Mouse (Mus musculus): ENCODE measurements around the gene Apbb2. TPM values are rescaled to one million over a fixed set of nuclear protein-coding genes. Genes with fewer than 3 reads are reported as not detected.

Gene Apbb2
- polyA plus RNA-seq, 1 experiment from 2014 or later: 5.9 TPM

- H3K27me3 ChIP-seq (replicated peaks): no peaks in the 10 kb centered on the region
- WGBS (ENCODE audit: insufficient replicate concordance): 11% methylated on average over 8 of the region's 9 CpGs
- no peak for ATAC-seq
- H3K9me3 ChIP-seq (replicated peaks): no peaks in the 10 kb centered on the region
- no peak overlapping the region for H3K4me2 ChIP-seq
- H3K27ac ChIP-seq: no peak overlapping the region
- H3K9ac ChIP-seq: no peak overlapping the region
- no peak overlapping the region for H3K4me3 ChIP-seq
- H3K4me1 ChIP-seq: peaks cover 18% of the 10 kb centered on the region; the same call in 1 of the 2 replicates
- H3K36me3 ChIP-seq: no peaks in the 10 kb centered on the region
Measured at GRCm38 (mm10) chr5:66602287-66602820, 16.2 kb downstream of the Apbb2 start.

GRCm38 (mm10) chr5:66600415-66600814 lies 18.2 kb downstream of the Apbb2 start:
- H3K36me3 ChIP-seq: no peaks in the 10 kb centered on the region
- H3K9ac ChIP-seq: no peak overlapping the region
- H3K4me1 ChIP-seq: peaks cover 18% of the 10 kb centered on the region; the same call in 1 of the 2 replicates
- H3K4me3 ChIP-seq: no peak overlapping the region
- no peak overlapping the region for H3K27ac ChIP-seq
- H3K4me2 ChIP-seq: no peak overlapping the region
- WGBS (ENCODE audit: insufficient replicate concordance): 68% methylated on average over 8 of the region's 8 CpGs
- H3K27me3 ChIP-seq (replicated peaks): no peaks in the 10 kb centered on the region
- no peak for ATAC-seq
- no peaks in the 10 kb centered on the region for H3K9me3 ChIP-seq (replicated peaks)

- Histone ChIP-seq H3K27ac (no peak overlapping the region), H3K4me1 (peaks cover 18% of the 10 kb centered on the region; the same call in 1 of the 2 replicates), H3K4me2 (no peak overlapping the region), H3K4me3 (no peak overlapping the region), H3K9ac (no peak overlapping the region), H3K27me3 (replicated peaks) (no peaks in the 10 kb centered on the region), H3K9me3 (replicated peaks) (no peaks in the 10 kb centered on the region), H3K36me3 (no peaks in the 10 kb centered on the region)
- WGBS (ENCODE audit: insufficient replicate concordance): 49% methylated on average over 9 of the region's 9 CpGs
- ATAC-seq: no peak
Measured at GRCm38 (mm10) chr5:66599888-66600287, 18.7 kb downstream of the Apbb2 start.

- Histone ChIP-seq H3K27me3 (replicated peaks) (no peaks in the 10 kb centered on the region), H3K27ac (no peak overlapping the region), H3K36me3 (no peaks in the 10 kb centered on the region), H3K4me1 (0 out of 2 replicates have a peak, but pooled peaks cover 4% of the 10 kb centered on the region), H3K9ac (no peak overlapping the region), H3K9me3 (replicated peaks) (no peaks in the 10 kb centered on the region), H3K4me2 (no peak overlapping the region), H3K4me3 (no peak overlapping the region)
- WGBS (ENCODE audit: insufficient replicate concordance): 56% methylated on average over 3 of the region's 3 CpGs
- no peak for ATAC-seq
Measured at GRCm38 (mm10) chr5:66596296-66596695, 22.3 kb downstream of the Apbb2 start.

GRCm38 (mm10) chr5:66594881-66595280 lies 23.7 kb downstream of the Apbb2 start:
- 77% methylated on average over 14 of the region's 14 CpGs for WGBS (ENCODE audit: insufficient replicate concordance)
- no peaks in the 10 kb centered on the region for H3K9me3 ChIP-seq (replicated peaks)
- no peak overlapping the region for H3K9ac ChIP-seq
- no peak for ATAC-seq
- H3K27me3 ChIP-seq (replicated peaks): no peaks in the 10 kb centered on the region
- H3K4me2 ChIP-seq: no peak overlapping the region
- no peaks in the 10 kb centered on the region for H3K4me1 ChIP-seq
- H3K4me3 ChIP-seq: no peak overlapping the region
- H3K27ac ChIP-seq: no peak overlapping the region
- H3K36me3 ChIP-seq: no peaks in the 10 kb centered on the region

- ATAC-seq: no peak
- Histone ChIP-seq H3K9me3 (replicated peaks) (0 out of 2 replicates have a peak, but pooled peaks cover 3% of the 10 kb centered on the region), H3K4me2 (no peak overlapping the region), H3K4me1 (no peaks in the 10 kb centered on the region), H3K36me3 (no peaks in the 10 kb centered on the region), H3K27ac (no peak overlapping the region), H3K9ac (no peak overlapping the region), H3K27me3 (replicated peaks) (no peaks in the 10 kb centered on the region), H3K4me3 (no peak overlapping the region)
- 79% methylated on average over 6 of the region's 6 CpGs for WGBS (ENCODE audit: insufficient replicate concordance)
Measured at GRCm38 (mm10) chr5:66586236-66586745, 32.3 kb downstream of the Apbb2 start.

GRCm38 (mm10) chr5:66583019-66583406 lies 35.6 kb downstream of the Apbb2 start:
- ATAC-seq: no peak
- Histone ChIP-seq H3K4me3 (no peak overlapping the region), H3K4me1 (no peaks in the 10 kb centered on the region), H3K27ac (no peak overlapping the region), H3K36me3 (no peaks in the 10 kb centered on the region), H3K4me2 (no peak overlapping the region), H3K9me3 (replicated peaks) (no peaks in the 10 kb centered on the region), H3K27me3 (replicated peaks) (no peaks in the 10 kb centered on the region), H3K9ac (no peak overlapping the region)
- WGBS (ENCODE audit: insufficient replicate concordance): 48% methylated on average over 4 of the region's 4 CpGs

GRCm38 (mm10) chr5:66582281-66583018 lies 36.1 kb downstream of the Apbb2 start:
- Histone ChIP-seq H3K4me2 (no peak overlapping the region), H3K27me3 (replicated peaks) (no peaks in the 10 kb centered on the region), H3K9me3 (replicated peaks) (no peaks in the 10 kb centered on the region), H3K27ac (no peak overlapping the region), H3K36me3 (no peaks in the 10 kb centered on the region), H3K4me1 (no peaks in the 10 kb centered on the region), H3K9ac (no peak overlapping the region), H3K4me3 (no peak overlapping the region)
- no peak for ATAC-seq
- WGBS (ENCODE audit: insufficient replicate concordance): 74% methylated on average over 17 of the region's 17 CpGs

GRCm38 (mm10) chr5:66579066-66579465 lies 39.5 kb downstream of the Apbb2 start:
- no peak overlapping the region for H3K9ac ChIP-seq
- H3K4me1 ChIP-seq: peaks cover 6% of the 10 kb centered on the region; the same call in 1 of the 2 replicates
- no peak for ATAC-seq
- 60% methylated on average over 4 of the region's 4 CpGs for WGBS (ENCODE audit: insufficient replicate concordance)
- H3K4me2 ChIP-seq: no peak overlapping the region
- no peaks in the 10 kb centered on the region for H3K27me3 ChIP-seq (replicated peaks)
- no peak overlapping the region for H3K27ac ChIP-seq
- no peaks in the 10 kb centered on the region for H3K36me3 ChIP-seq
- no peaks in the 10 kb centered on the region for H3K9me3 ChIP-seq (replicated peaks)
- H3K4me3 ChIP-seq: no peak overlapping the region

- WGBS (ENCODE audit: insufficient replicate concordance): 66% methylated on average over 9 of the region's 9 CpGs
- 0 out of 2 replicates have a peak, but pooled peaks cover 3% of the 10 kb centered on the region for H3K27me3 ChIP-seq (replicated peaks)
- no peaks in the 10 kb centered on the region for H3K9me3 ChIP-seq (replicated peaks)
- H3K9ac ChIP-seq: no peak overlapping the region
- no peak overlapping the region for H3K27ac ChIP-seq
- H3K36me3 ChIP-seq: no peaks in the 10 kb centered on the region
- H3K4me2 ChIP-seq: no peak overlapping the region
- no peak for ATAC-seq
- peaks cover 6% of the 10 kb centered on the region; the same call in 1 of the 2 replicates for H3K4me1 ChIP-seq
- H3K4me3 ChIP-seq: no peak overlapping the region
Measured at GRCm38 (mm10) chr5:66576299-66576698, 42.3 kb downstream of the Apbb2 start.

GRCm38 (mm10) chr5:66575148-66575547 lies 43.4 kb downstream of the Apbb2 start:
- Histone ChIP-seq H3K9ac (no peak overlapping the region), H3K9me3 (replicated peaks) (no peaks in the 10 kb centered on the region), H3K4me2 (no peak overlapping the region), H3K27me3 (replicated peaks) (0 out of 2 replicates have a peak, but pooled peaks cover 3% of the 10 kb centered on the region), H3K36me3 (no peaks in the 10 kb centered on the region), H3K4me1 (peaks cover 6% of the 10 kb centered on the region; the same call in 1 of the 2 replicates), H3K27ac (no peak overlapping the region), H3K4me3 (no peak overlapping the region)
- WGBS (ENCODE audit: insufficient replicate concordance): 72% methylated on average over 13 of the region's 13 CpGs
- ATAC-seq: no peak

GRCm38 (mm10) chr5:66573266-66573665 lies 45.3 kb downstream of the Apbb2 start:
- H3K27me3 ChIP-seq (replicated peaks): 0 out of 2 replicates have a peak, but pooled peaks cover 3% of the 10 kb centered on the region
- no peak for ATAC-seq

More at GRCm38 (mm10) chr5:66573266-66573665, 45.3 kb downstream of the Apbb2 start:
- Histone ChIP-seq H3K4me1 (peaks cover 9% of the 10 kb centered on the region; the same call in 1 of the 2 replicates), H3K9ac (no peak overlapping the region), H3K36me3 (no peaks in the 10 kb centered on the region), H3K27ac (no peak overlapping the region), H3K4me3 (no peak overlapping the region), H3K9me3 (replicated peaks) (no peaks in the 10 kb centered on the region), H3K4me2 (no peak overlapping the region)
- 58% methylated on average over 4 of the region's 4 CpGs for WGBS (ENCODE audit: insufficient replicate concordance)
